Mouse (Mus musculus) kidney, adult 2 months (tissue): ENCODE data around the gene Btn1a1.

Source experiments
- CTCF ChIP-seq: fragments of 200-500 bp; conservative IDR thresholded peaks from 2 replicates; pipeline ENCODE4 v1.5.1; 2011; ENCODE audit warnings: low read depth, mild to moderate bottlenecking, control low read depth, low read length, moderate library complexity, mixed read lengths; ENCODE audit not compliant: insufficient read depth, insufficient read length
- POLR2A ChIP-seq: fragments of 200-500 bp; IDR thresholded peaks from one replicate; pipeline ENCODE4 v1.6.1; 2011; ENCODE audit warnings: low read depth, low read length, control low read depth

GRCm38 (mm10) chr13:23459264-23459846 is 6.3 kb downstream of the Btn1a1 start:
- no peak for TF ChIP-seq CTCF
- no peak for TF ChIP-seq POLR2A
